Mouse (Mus musculus) ES-E14 (cell line): ENCODE results near the gene Lin37.

Source experiments
- CHD2 ChIP-seq: IDR thresholded peaks from 2 replicates; pipeline ENCODE4 v1.6.1; 2014; ENCODE audit warnings: mild to moderate bottlenecking, low read depth, low read length, inconsistent platforms
- MAFK ChIP-seq: IDR thresholded peaks from 2 replicates; pipeline ENCODE4 v1.6.1; 2014; ENCODE audit warnings: mild to moderate bottlenecking, low read depth, low read length, inconsistent platforms; ENCODE audit not compliant: insufficient read depth
- ZNF384 ChIP-seq: IDR thresholded peaks from 2 replicates; pipeline ENCODE4 v1.6.1; 2012; ENCODE audit warnings: low read depth, low read length, inconsistent platforms

GRCm38 (mm10) chr7:30572969-30573368 is 13.3 kb upstream of the Lin37 start:
- TF ChIP-seq CHD2 (no peak), MAFK (no peak), ZNF384 (no peak)
